In genomic region chr3:95024551-95024950, GRCm38 (mm10) we compare ENCODE assay signal across 8 mouse cellular contexts. TPM values are rescaled to one million over a fixed set of nuclear protein-coding genes. Genes with fewer than 3 reads are reported as not detected.
A peak's percentile ranks its signal among the peaks of the same experiment; 100 is the strongest.
DNase-seq lines count a peak whose midpoint lies in the region; ATAC-seq and TF ChIP-seq lines count a peak whose summit lies in the region.

No protein-coding gene starts in this region.

- H3K27ac ChIP-seq in layer of hippocampus, adult 2 months: peak overlapping the region; percentile 88; the same call in 1 of the 2 replicates
- H3K27ac ChIP-seq in heart, adult 2 months: peak overlapping the region; percentile 53
- H3K27ac ChIP-seq in hindbrain, embryonic 16.5 days (ENCODE audit: low read depth, low read length): no peak overlapping the region

- H3K4me1 ChIP-seq in heart, adult 2 months (ENCODE audit: control insufficient read depth, insufficient read depth, low read length): peaks cover 7% of the 10 kb centered on the region
- no peaks in the 10 kb centered on the region for H3K4me1 ChIP-seq in hindbrain, embryonic 16.5 days (ENCODE audit: control insufficient read depth, insufficient read depth, low read depth, low read length)

- H3K4me3 ChIP-seq in layer of hippocampus, adult 2 months: no peak overlapping the region
- H3K4me3 ChIP-seq in heart, adult 2 months: no peak overlapping the region
- H3K4me3 ChIP-seq in hindbrain, embryonic 16.5 days (ENCODE audit: low read length): no peak overlapping the region

- ATAC-seq in hindbrain, embryonic 16.5 days: peak; percentile 29; the same call in 1 of the 2 replicates
- no peak for ATAC-seq in megakaryocyte progenitor cell, adult 5-6 weeks (replicated peaks; ENCODE audit: poor library complexity)

- H3K9me3 ChIP-seq in hindbrain, embryonic 16.5 days (ENCODE audit: control insufficient read depth, low read length): no peaks in the 10 kb centered on the region

- no peaks in the 10 kb centered on the region for H3K79me2 ChIP-seq in heart, adult 2 months (replicated peaks; ENCODE audit: control insufficient read depth, insufficient read depth, low read length)

- no peak for TF ChIP-seq CTCF in layer of hippocampus, adult 2 months (conservative IDR thresholded peaks at IDR 0.05)
- TF ChIP-seq CTCF in heart, adult 2 months (IDR thresholded peaks at IDR 0.05): no peak

- no peak for TF ChIP-seq POLR2A in heart, adult 2 months (IDR thresholded peaks at IDR 0.05; ENCODE audit: insufficient read depth, low read depth, low read length)

- 4% methylated on average over 11 of the region's 11 CpGs for WGBS in heart, adult 2 months
- 23% methylated on average over 11 of the region's 11 CpGs for WGBS in hindbrain, embryonic 16.5 days

- DNase-seq in layer of hippocampus, adult 2 months (ENCODE audit: low spot score in 2 of 2): no peak
- no peak for DNase-seq in layer of hippocampus, adult 18-20 months (ENCODE audit: low spot score in 2 of 2)
- peak; percentile 46 to 63 for DNase-seq in heart, adult 2 months
- peak; percentile 74 for DNase-seq in lung, postnatal 25 days (ENCODE audit: low spot score)
- no peak for DNase-seq in gastrocnemius, postnatal 10 days
- no peak for DNase-seq in layer of hippocampus, postnatal 36 days

- H3K9ac ChIP-seq in heart, adult 2 months (ENCODE audit: low read depth, low read length): peak overlapping the region; percentile 29; the same call in 1 of the 2 replicates
- no peak overlapping the region for H3K9ac ChIP-seq in hindbrain, embryonic 16.5 days (ENCODE audit: low read depth, low read length)

- H3K36me3 ChIP-seq in heart, adult 2 months (ENCODE audit: control insufficient read depth, insufficient read depth, low read length): no peaks in the 10 kb centered on the region
- no peaks in the 10 kb centered on the region for H3K36me3 ChIP-seq in hindbrain, embryonic 16.5 days (ENCODE audit: control insufficient read depth, insufficient read depth, low read length)

- intact Hi-C loops in heart, adult 2 months (cut with DNase I): no loop called here

- H3K4me2 ChIP-seq in hindbrain, embryonic 16.5 days (ENCODE audit: low read length): no peak overlapping the region; the same call in 1 of the 2 replicates

- no peak for TF ChIP-seq EP300 in heart, adult 2 months (IDR thresholded peaks at IDR 0.05; ENCODE audit: insufficient read depth, low read depth, low read length)

- no peaks in the 10 kb centered on the region for H3K27me3 ChIP-seq in heart, adult 2 months (ENCODE audit: control insufficient read depth, insufficient read depth, low read length)
- H3K27me3 ChIP-seq in hindbrain, embryonic 16.5 days (replicated peaks; ENCODE audit: control insufficient read depth, insufficient read depth, low read length): no peaks in the 10 kb centered on the region

RNA-seq across cellular contexts. Expression of gene Zfp687, which starts 9.3 kb away (rescaled TPM):
- total RNA-seq in layer of hippocampus, adult 2 months (2021): 10 to 100 TPM; 26.2 to 26.6 TPM
- total RNA-seq in layer of hippocampus, adult 18-20 months (2021): 10 to 100 TPM; 24.4 to 26.2 TPM
- total RNA-seq in heart, adult 2 months (2021): 10 to 100 TPM; 11.0 to 13.5 TPM
- polyA plus RNA-seq in heart, adult 2 months (2012; rRNA removed): 10.6 and 10.9 TPM in 2 replicates
- polyA plus RNA-seq in hindbrain, embryonic 16.5 days (2015; fragmentation: Nextera tagmentation; extraction: Ambion mirVana): 15.9 and 22.0 TPM in 2 replicates
- total RNA-seq in gastrocnemius, postnatal 10 days (2021): 10 to 100 TPM; 20.2 to 22.6 TPM
- 15.8 and 21.5 TPM in 2 replicates for total RNA-seq in megakaryocyte progenitor cell, adult 5-6 weeks (2015)
- total RNA-seq in megakaryocyte progenitor cell, adult 5-6 weeks (2017): 19.6 and 21.3 TPM in 2 replicates
- 10 to 100 TPM; 20.3 to 22.4 TPM for total RNA-seq in layer of hippocampus, postnatal 36 days (2021)

RNA-seq across cellular contexts. Expression of gene Psmd4, which starts 17.9 kb away (rescaled TPM):
- 100 to 1,000 TPM; 158 to 160 TPM for total RNA-seq in layer of hippocampus, adult 2 months (2021)
- total RNA-seq in layer of hippocampus, adult 18-20 months (2021): 100 to 1,000 TPM; 154 to 169 TPM
- total RNA-seq in heart, adult 2 months (2021): 100 to 1,000 TPM; 121 to 140 TPM
- 119 and 144 TPM in 2 replicates for polyA plus RNA-seq in heart, adult 2 months (2012; rRNA removed)
- 267 and 288 TPM in 2 replicates for polyA plus RNA-seq in hindbrain, embryonic 16.5 days (2015; fragmentation: Nextera tagmentation; extraction: Ambion mirVana)
- 100 to 1,000 TPM; 167 to 176 TPM for total RNA-seq in gastrocnemius, postnatal 10 days (2021)
- 91.5 and 116 TPM in 2 replicates for total RNA-seq in megakaryocyte progenitor cell, adult 5-6 weeks (2015)
- total RNA-seq in megakaryocyte progenitor cell, adult 5-6 weeks (2017): 233 and 245 TPM in 2 replicates
- 100 to 1,000 TPM; 148 to 177 TPM for total RNA-seq in layer of hippocampus, postnatal 36 days (2021)

RNA-seq across cellular contexts. Expression of gene Pi4kb, which starts 50.0 kb away (rescaled TPM):
- 10 to 100 TPM; 58.7 to 64.4 TPM for total RNA-seq in layer of hippocampus, adult 2 months (2021)
- 10 to 100 TPM; 61.1 to 63.4 TPM for total RNA-seq in layer of hippocampus, adult 18-20 months (2021)
- 10 to 100 TPM; 25.8 to 29.5 TPM for total RNA-seq in heart, adult 2 months (2021)
- 18.7 and 28.7 TPM in 2 replicates for polyA plus RNA-seq in heart, adult 2 months (2012; rRNA removed)
- 22.1 and 26.2 TPM in 2 replicates for polyA plus RNA-seq in hindbrain, embryonic 16.5 days (2015; fragmentation: Nextera tagmentation; extraction: Ambion mirVana)
- 10 to 100 TPM; 31.0 to 32.7 TPM for total RNA-seq in gastrocnemius, postnatal 10 days (2021)
- total RNA-seq in megakaryocyte progenitor cell, adult 5-6 weeks (2015): 21.2 and 23.5 TPM in 2 replicates
- total RNA-seq in megakaryocyte progenitor cell, adult 5-6 weeks (2017): 24.0 and 24.5 TPM in 2 replicates
- 10 to 100 TPM; 55.3 to 61.2 TPM for total RNA-seq in layer of hippocampus, postnatal 36 days (2021)

Comparison
In these comparisons a context has a peak if more than half of its experiments do, and no peak if none do; other contexts are left out.
1. DNase-seq: peak in heart, adult 2 months (2 of 2) and lung, postnatal 25 days (single experiment); none in layer of hippocampus, adult 2 months (0 of 2), layer of hippocampus, adult 18-20 months (0 of 2), gastrocnemius, postnatal 10 days (single experiment) and layer of hippocampus, postnatal 36 days (0 of 2).